Mouse (Mus musculus) forebrain, embryonic 11.5 days (tissue): ENCODE results near the gene Vmn1r213. TPM values are rescaled to one million over a fixed set of nuclear protein-coding genes. Genes with fewer than 3 reads are reported as not detected.

Experiments used
- ATAC-seq: fragments of 200-750 bp; cut with Nextera tagmentation; replicated peaks from 2 replicates; pipeline ENCODE4 v1.8.0; 2017; ENCODE audit warnings: moderate TSS enrichment; ENCODE audit not compliant: low FRiP score
- DNase-seq: peaks from one replicate; pipeline ENCODE4 v3.0.0-alpha.2; 2017; ENCODE audit warnings: low spot score
- H3K27ac ChIP-seq: fragments of 300-500 bp; sonication (generic); 2 replicates; pipeline ENCODE4 v1.5.1; 2014; ENCODE audit warnings: low read depth, low read length
- H3K27me3 ChIP-seq: fragments of 300-500 bp; sonication (generic); 2 replicates; pipeline ENCODE4 v1.6.1; 2014; ENCODE audit warnings: mild to moderate bottlenecking, low read length, mixed read lengths; ENCODE audit not compliant: control insufficient read depth, insufficient read depth
- H3K36me3 ChIP-seq: fragments of 300-500 bp; sonication (generic); 2 replicates; pipeline ENCODE4 v1.6.1; 2014; ENCODE audit warnings: mild to moderate bottlenecking, low read length, moderate library complexity, mixed read lengths; ENCODE audit not compliant: control insufficient read depth, insufficient read depth
- H3K4me1 ChIP-seq: fragments of 300-500 bp; sonication (generic); replicated peaks from 2 replicates; pipeline ENCODE4 v1.6.1; 2014; ENCODE audit warnings: low read length, mixed read lengths; ENCODE audit not compliant: control insufficient read depth, insufficient read depth
- H3K4me2 ChIP-seq: fragments of 300-500 bp; sonication (generic); 2 replicates; pipeline ENCODE4 v1.6.1; 2014; ENCODE audit warnings: low read depth, mild to moderate bottlenecking, low read length, moderate library complexity, mixed read lengths; ENCODE audit not compliant: severe bottlenecking
- H3K4me3 ChIP-seq: fragments of 300-500 bp; sonication (generic); 2 replicates; pipeline ENCODE4 v1.5.1; 2014; ENCODE audit warnings: low read depth, low read length
- H3K9ac ChIP-seq: fragments of 300-500 bp; sonication (generic); 2 replicates; pipeline ENCODE4 v1.6.1; 2014; ENCODE audit warnings: low read length
- H3K9me3 ChIP-seq: fragments of 300-500 bp; sonication (generic); 2 replicates; pipeline ENCODE4 v1.6.1; 2016; ENCODE audit warnings: low read length, mixed read lengths; ENCODE audit not compliant: control insufficient read depth
- WGBS: fragments of 180-500 bp; shearing (Covaris S2); extraction: QIAGEN DNeasy Blood & Tissue Kit; methylation state at CpG from one replicate; pipeline ENCODE4 v1.1.7; 2014; 5-methylcytosine and 5-hydroxymethylcytosine counted together
- polyA plus RNA-seq: library from polyadenylated mRNA; unstranded; fragments of >200 nt; fragmentation: Nextera tagmentation; extraction: Ambion mirVana; gene quantifications from 2 replicates; pipeline ENCODE4 v1.2.1, GENCODE M21; 2014

Vmn1r213 gene
- not detected in 2 replicates for polyA plus RNA-seq

DNA sequence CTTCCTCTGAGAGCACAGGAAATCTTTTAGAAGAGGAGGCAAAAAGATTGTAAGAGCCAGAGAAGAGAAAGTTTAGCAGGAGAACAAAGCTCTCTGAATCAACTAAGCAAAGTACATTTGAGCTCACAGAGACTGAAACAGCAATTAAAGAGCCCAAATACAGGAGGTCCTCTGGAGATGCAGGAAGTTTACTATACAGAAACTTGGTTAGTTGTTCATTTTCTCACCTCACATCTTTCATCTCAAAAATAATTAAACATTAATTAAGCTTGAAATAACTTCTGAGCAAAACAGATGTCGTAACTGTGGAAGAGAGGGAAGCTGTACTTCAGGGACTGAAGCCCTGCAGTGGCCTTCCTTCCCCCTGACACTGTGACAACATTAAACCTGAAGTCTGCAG is at the start of gene Vmn1r213:
Vmn1r213 (plus strand) TSS at position 301 of the 400 bp plus-strand sequence.
- Histone ChIP-seq H3K36me3 (no peaks in the 10 kb centered on the region), H3K27ac (no peak within 1 kb of the TSS), H3K4me2 (no peak within 1 kb of the TSS), H3K9ac (no peak within 1 kb of the TSS), H3K27me3 (no peaks in the 10 kb centered on the region), H3K9me3 (no peaks in the 10 kb centered on the region), H3K4me1 (no peaks in the 10 kb centered on the region), H3K4me3 (no peak within 1 kb of the TSS)
- 70% methylated on average over 1 of the region's 1 CpGs for WGBS
- no peak for DNase-seq
- no peak for ATAC-seq

DNA sequence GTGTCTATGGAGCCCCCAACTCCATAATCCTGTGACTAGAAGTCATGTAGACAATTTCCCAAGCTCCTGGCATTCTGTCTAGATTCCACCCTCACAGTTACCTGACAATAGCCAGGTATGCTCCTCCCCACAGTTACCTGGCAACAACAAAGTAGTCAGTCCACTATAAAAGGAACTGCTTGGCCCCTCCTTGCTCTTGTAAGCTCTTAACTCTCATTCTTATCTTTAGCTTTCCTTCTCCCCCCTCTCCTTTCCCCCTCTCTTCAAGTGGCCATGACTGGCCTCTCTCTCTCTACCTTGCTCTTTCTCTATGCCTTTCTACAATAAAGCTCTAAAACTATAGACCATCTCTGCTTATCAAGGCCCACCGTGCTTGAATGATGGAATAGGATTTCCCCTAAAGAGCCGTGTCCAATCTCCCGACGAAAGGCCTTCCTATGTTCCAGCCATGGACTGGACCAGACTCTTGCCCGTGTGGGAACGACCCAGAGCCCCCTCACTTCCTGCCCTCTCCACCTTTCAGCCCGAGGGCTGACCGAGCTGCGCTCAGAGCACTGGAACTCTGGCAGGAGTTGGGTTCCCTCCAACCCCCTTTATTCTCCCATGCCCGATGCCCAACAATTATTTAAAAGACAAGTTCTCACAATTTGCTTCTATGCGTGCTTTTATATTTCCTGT is 17.1 kb upstream of the Vmn1r213 start:
- Histone ChIP-seq H3K27ac (no peak overlapping the region), H3K4me2 (no peak overlapping the region), H3K9me3 (no peaks in the 10 kb centered on the region), H3K9ac (no peak overlapping the region), H3K4me3 (no peak overlapping the region), H3K27me3 (no peaks in the 10 kb centered on the region), H3K4me1 (no peaks in the 10 kb centered on the region), H3K36me3 (no peaks in the 10 kb centered on the region)
- ATAC-seq, result no peak
- no peak for DNase-seq
- WGBS, result 93% methylated on average over 11 of the region's 11 CpGs

DNA sequence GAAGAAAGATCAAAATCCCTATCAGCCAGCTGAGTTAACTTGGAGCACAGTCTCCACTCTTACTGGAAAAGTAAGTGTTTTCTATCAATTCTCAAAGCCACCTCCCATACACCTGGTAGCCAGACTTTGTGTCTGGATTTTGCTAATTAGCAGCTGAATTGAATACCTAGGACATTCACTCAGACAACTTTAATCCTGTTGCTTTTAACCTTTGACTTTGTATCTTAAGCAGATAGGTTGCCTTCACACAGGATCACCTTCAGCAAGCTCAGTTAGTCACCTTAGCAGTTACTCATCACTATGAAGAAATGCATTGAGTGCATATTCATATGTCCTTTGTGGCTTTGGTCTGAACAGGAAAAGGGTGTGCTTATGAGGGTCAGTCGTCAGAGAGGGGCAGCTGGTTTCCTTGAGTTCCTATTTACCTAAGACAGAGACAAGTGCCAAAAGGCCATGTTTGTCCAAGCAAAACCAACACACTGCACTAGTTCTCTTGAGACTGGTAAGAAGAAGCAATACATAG is 15.2 kb upstream of the Vmn1r213 start:
- Histone ChIP-seq H3K27me3 (no peaks in the 10 kb centered on the region), H3K9me3 (no peaks in the 10 kb centered on the region), H3K36me3 (no peaks in the 10 kb centered on the region), H3K4me2 (no peak overlapping the region), H3K9ac (no peak overlapping the region), H3K4me3 (no peak overlapping the region), H3K27ac (no peak overlapping the region), H3K4me1 (no peaks in the 10 kb centered on the region)
- WGBS, result 55% methylated on average over 1 of the region's 1 CpGs
- DNase-seq (no peak), ATAC-seq (no peak)

DNA sequence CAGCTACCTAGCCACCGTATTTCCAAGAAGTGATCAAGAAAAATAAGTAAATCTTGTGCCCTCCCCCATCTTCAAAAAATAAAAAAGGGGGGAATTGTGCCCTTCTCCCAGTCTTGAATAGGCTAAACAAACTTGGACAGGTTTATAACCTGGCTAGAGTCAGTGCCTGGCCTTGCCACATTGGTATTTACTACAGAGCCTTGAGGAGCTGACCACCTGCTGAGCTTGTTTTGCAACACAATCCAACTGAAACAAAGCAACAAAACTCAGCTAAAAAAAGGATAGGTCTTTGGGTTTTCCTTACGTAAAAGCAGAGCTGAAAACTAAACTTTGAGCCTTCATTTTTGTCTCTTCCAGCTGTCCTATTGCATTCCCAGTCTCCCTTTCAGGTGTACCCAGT is 14.7 kb upstream of the Vmn1r213 start:
- no peaks in the 10 kb centered on the region for H3K36me3 ChIP-seq
- no peak for ATAC-seq
- no peak overlapping the region for H3K4me2 ChIP-seq
- H3K9me3 ChIP-seq, result no peaks in the 10 kb centered on the region
- no peak for DNase-seq
- no peaks in the 10 kb centered on the region for H3K4me1 ChIP-seq
- WGBS, result 63% methylated on average over 2 of the region's 2 CpGs
- H3K27ac ChIP-seq, result no peak overlapping the region
- H3K9ac ChIP-seq, result no peak overlapping the region
- H3K27me3 ChIP-seq, result no peaks in the 10 kb centered on the region
- no peak overlapping the region for H3K4me3 ChIP-seq

DNA sequence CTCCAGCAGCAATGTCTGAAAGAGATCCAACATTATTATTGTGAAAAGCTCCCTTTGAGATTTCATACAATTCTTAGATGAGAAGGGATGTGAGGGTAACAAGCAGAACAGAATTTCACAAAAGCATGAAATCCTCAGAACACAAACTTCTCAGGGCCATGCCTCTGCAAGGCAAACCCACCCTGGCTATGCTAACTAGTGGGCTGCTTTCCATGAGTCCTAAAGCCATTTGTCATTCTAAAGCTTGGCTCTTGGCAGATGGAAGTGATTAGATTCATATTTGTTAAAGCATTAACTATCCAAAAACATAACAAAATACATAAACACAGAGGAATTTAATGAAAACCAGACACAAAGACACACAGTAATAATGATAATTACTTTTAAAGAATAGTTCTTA is 10.7 kb downstream of the Vmn1r213 start:
- ATAC-seq, result no peak
- Histone ChIP-seq H3K4me3 (no peak overlapping the region), H3K4me1 (no peaks in the 10 kb centered on the region), H3K36me3 (no peaks in the 10 kb centered on the region), H3K4me2 (no peak overlapping the region), H3K27me3 (no peaks in the 10 kb centered on the region), H3K9me3 (no peaks in the 10 kb centered on the region), H3K27ac (no peak overlapping the region), H3K9ac (no peak overlapping the region)
- DNase-seq, result no peak

DNA sequence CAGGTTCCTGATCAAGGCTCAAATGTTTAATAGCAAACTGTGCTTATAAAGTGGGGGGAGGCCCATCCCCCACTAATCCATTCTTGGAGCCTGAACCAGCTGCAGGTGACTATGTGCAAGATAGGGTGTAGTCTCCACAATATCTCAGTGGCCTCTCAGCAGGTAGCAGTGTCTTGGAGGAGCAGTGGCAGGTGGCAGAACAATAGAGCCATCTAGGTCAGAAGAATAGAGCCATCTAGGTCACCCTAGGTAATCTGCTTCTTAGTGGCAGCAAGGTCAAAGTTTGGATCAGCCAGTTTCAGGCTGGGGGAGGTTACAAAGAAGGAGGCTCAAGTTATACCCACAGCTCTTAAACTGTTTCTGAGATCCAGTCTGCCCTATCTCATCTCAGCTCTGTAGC is 17.4 kb downstream of the Vmn1r213 start:
- Histone ChIP-seq H3K4me2 (no peak overlapping the region), H3K9ac (no peak overlapping the region), H3K36me3 (no peaks in the 10 kb centered on the region), H3K4me3 (no peak overlapping the region), H3K9me3 (no peaks in the 10 kb centered on the region), H3K27ac (no peak overlapping the region), H3K4me1 (no peaks in the 10 kb centered on the region), H3K27me3 (no peaks in the 10 kb centered on the region)
- ATAC-seq (no peak), DNase-seq (no peak)

DNA sequence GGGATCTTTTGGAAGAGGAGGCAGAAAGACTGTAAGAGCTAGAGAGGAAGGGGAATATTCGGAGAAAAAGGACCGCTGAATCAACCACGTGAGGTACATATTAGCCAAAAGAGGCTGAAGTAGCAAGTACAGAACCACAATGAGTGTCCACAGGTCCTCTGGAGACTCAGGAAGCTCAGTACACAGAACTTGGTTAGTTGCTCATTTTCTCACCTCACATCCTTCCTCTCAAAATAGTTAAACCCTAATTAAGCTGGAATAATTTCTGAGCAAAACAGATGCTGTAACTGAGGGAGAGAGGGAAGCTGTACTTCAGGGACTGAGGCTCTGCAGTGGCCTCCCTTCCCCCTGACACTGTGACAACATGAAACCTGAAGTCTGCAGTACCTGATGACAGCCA is 22.7 kb downstream of the Vmn1r213 start, which contains the start of gene Vmn1r214:
Vmn1r214 (plus strand) TSS at position 301 of the 400 bp plus-strand sequence.
- Histone ChIP-seq H3K9me3 (no peaks in the 10 kb centered on the region), H3K9ac (no peak within 1 kb of the TSS), H3K27me3 (no peaks in the 10 kb centered on the region), H3K27ac (no peak within 1 kb of the TSS), H3K4me1 (no peaks in the 10 kb centered on the region), H3K36me3 (no peaks in the 10 kb centered on the region), H3K4me2 (no peak within 1 kb of the TSS), H3K4me3 (no peak within 1 kb of the TSS)
- WGBS, result 83% methylated on average over 3 of the region's 3 CpGs
- ATAC-seq (no peak), DNase-seq (no peak)

DNA sequence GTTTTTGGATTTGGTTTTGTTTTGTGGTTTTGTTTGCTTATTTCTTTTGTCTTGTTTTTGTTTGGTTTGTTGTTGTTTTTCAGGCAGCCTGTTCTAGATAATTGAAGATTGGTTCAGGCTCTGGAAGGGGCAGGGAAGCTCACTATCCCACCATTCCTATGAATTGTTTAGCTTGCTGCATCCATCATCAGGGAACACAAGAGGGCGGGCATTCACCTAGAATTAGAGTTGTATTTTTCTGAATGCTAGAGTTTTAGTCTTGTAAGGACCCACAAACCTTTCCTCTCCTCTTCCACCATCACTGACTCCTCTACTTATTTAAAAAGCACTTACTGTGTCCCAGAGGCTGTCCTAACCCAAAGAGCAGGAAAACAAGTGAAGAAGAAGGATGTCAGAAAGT is 50.3 kb downstream of the Vmn1r213 start:
- Histone ChIP-seq H3K27me3 (no peaks in the 10 kb centered on the region), H3K27ac (no peak overlapping the region), H3K9ac (no peak overlapping the region), H3K36me3 (no peaks in the 10 kb centered on the region), H3K9me3 (no peaks in the 10 kb centered on the region), H3K4me1 (no peaks in the 10 kb centered on the region), H3K4me2 (no peak overlapping the region), H3K4me3 (no peak overlapping the region)
- no peak for DNase-seq
- 53% methylated on average over 1 of the region's 1 CpGs for WGBS
- ATAC-seq, result no peak
